Mouse (Mus musculus): ENCODE measurements around the gene Rcn2. TPM values are rescaled to one million over a fixed set of nuclear protein-coding genes. Genes with fewer than 3 reads are reported as not detected.
"Not testable (repeated sequence)": the region's sequence is repeated elsewhere in the genome, so short reads cannot be mapped to it uniquely, and the experiment has no call there.

The Rcn2 gene
- total RNA-seq (2021): 10 to 100 TPM; 26.9 to 27.9 TPM

DNA sequence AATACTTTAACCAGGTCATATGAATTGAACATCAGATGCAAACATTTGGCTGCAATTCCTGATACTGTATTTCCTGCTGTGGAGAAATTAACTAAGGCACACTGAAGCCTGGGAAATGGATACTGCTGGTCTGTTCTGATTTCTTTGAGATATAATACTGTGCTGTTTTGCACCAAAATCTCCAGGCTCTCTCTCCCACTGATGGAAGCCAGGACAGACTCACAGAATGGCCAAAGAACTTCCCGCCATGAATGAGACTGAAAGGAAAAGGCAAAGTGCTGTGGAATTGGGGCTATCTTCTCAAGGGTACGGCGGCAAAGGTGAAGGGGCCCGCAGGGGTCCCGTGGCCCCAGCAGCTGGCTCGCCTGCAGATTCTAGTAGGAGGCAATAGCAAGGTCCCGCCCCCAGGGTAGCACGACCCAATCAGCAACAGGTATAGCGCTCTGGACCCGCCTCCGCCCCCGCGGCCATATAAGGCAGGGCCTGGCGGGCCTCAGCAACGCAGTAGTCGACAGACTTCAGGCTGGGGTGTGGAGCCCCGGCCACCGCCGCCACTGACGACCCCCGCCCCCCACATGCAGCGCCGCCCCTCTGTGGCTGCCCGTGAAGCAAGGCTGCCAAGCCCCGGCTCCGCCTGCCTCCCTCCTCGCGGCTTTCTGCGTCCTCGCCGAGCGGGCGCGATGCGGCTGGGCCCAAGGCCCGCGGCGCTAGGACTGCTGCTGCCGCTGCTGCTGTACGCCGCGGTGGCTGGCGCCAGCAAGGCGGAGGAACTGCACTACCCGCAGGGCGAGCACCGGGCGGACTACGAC lies at the start of gene Rcn2:
TSS of gene Rcn2 (plus strand) at position 474 of the 809 bp plus-strand sequence.
- intact Hi-C loops (cut with DNase I): loop anchor here (5.0 kb wide), 1 partner anchor 104 kb away; the partner anchor contains the start of gene Scaper
- DNase-seq (ENCODE audit: low spot score): peak; percentile 90

DNA sequence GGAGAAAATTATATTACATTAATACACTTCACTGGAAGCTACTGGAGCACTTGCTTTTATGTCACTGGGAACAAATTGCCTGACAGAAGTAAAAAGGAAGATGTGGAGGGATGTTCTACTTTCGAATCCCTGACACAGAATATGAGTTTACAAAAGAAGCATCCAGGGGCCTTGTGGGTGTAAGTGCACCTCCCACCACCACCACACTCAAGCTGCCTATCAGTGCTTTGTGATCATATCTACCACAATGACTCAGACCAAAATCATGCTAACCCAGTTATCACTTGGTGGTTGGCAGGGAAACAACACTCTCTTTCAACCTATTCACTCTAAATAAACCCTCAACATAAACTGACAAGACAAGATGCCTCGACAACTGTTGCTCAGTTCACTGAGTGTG lies 37.0 kb upstream of the Rcn2 start:
- intact Hi-C loops (cut with DNase I); DNase-seq (ENCODE audit: low spot score): not testable (repeated sequence)

DNA sequence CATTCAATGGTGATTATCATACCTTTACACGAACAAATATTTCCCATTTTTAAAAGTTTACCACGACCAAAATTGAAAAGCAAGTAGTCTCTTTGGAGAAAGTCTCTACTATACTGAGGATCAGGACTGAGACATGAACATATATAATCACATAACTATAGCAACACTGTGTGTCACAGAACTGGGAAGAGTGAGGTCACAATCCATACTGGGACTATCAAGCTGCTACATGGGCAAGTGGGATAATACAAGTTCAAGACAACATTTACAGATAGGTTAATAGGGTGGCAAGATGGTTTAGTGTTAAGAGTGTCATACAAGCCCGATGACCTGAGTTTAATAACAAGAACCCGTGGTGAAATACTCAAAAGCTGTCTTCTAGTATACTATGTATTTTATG lies 31.2 kb upstream of the Rcn2 start, which contains the start of gene 4930563M21Rik:
TSS of gene 4930563M21Rik (minus strand) at position 101 of the 400 bp plus-strand sequence.
- DNase-seq (ENCODE audit: low spot score): no peak
- intact Hi-C loops (cut with DNase I): no loop called here

DNA sequence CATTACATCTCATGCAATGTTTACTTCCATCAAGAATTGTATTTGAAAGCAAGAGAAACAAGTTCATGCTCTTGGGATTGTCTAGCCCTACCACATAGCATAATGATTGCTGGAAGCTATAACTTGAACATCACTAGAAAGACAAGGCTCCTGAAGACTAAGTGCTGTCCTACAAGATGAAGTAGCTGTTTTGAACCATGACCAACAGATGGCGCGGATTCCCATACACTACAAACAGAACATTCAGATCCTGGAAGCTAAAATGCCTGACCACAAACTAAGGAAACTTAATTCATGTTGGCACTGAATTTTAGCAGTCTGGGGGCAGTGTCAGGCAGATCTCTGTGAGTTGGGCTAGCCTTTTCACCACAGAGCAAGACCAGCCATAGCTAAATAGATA lies 16.9 kb upstream of the Rcn2 start:
- no peak for DNase-seq (ENCODE audit: low spot score)
- intact Hi-C loops (cut with DNase I): no loop called here

DNA sequence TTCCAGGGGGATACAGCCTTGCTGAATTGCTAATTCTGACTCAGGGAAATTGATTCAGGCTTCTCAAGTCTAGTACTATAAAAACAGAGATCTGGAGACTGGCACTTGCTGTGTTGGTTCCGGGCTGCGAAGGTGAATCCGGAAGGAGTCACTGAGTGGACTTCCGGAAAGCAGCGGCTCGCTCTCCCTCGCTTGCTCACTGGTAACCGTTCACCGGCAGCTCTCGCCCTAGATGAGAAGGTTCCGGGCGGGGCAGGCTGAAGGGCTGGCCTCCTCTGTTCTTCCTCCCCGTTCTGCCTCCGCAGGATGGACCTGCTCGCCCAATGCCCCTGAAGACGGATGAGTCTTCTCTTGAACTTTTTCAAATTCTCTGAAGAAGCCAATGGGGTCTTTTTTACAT lies 14.4 kb upstream of the Rcn2 start:
- DNase-seq (ENCODE audit: low spot score): no peak
- intact Hi-C loops (cut with DNase I): no loop called here

DNA sequence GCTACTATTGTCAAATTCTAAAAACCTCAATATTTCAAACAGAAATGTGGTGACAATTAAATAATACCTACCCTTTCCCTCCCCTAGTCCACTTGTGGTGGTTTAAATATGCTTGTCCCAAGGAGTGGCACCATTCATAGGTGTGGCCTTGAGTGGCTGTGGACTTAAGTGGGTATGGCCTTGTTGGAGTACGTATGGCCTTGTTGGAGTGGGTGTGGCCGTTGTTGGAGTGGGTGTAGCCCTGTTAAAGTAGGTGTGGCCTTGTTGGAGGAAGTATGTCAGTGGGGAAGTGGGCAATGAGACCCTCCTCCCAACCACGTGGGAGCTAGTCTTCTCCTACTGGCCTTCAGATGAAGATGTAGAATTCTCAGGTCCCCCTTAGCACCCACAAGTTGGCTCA lies 9.4 kb upstream of the Rcn2 start:
- intact Hi-C loops (cut with DNase I): loop anchor here (5.0 kb wide), 1 partner anchor 80 kb away; no protein-coding TSS in a partner anchor
- DNase-seq (ENCODE audit: low spot score): no peak

DNA sequence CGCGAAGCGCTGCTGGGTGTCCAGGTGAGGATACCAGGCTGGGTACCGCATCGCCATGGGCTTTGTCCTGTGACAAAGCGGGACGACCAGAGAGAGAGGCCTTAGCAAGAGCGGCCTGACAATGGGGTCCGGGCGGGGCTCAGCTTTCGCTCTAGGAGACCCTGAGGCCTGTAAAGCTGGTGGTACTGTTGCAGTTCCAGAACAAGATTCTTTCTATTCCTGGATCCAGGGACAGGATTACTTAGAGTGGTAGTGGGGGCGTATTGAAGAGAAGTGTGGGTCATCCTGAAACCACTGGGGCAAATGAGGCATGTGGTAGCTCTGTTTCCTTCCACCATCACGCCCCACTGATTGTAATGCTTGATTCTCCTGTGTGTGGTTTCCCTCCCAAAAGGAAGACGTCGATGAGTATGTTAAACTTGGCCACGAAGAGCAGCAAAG lies 556 bp downstream of the Rcn2 start:
- DNase-seq (ENCODE audit: low spot score): no peak
- intact Hi-C loops (cut with DNase I): loop anchor here (5.0 kb wide), 1 partner anchor 105 kb away; the partner anchor contains the start of gene Scaper

DNA sequence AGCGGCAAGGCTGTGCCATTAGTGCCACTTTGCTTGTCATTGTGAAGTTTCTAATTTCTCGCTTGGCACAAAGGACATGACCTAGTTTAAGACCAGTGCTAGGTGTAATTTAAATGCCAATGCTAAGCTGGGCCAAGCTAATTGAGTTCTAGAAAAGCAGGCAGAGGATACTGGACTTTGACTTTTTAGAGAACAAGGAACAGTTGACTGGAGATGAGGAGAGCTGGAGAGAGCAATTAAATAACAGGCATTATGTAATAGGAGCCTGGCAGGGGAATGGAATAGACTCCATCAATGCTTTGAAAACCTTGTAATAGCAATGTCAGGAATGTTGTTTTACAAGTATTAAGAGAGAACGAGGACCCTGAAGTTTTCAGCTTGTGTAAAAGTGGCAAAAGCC lies 12.2 kb downstream of the Rcn2 start:
- DNase-seq (ENCODE audit: low spot score): no peak
- intact Hi-C loops (cut with DNase I): no loop called here

DNA sequence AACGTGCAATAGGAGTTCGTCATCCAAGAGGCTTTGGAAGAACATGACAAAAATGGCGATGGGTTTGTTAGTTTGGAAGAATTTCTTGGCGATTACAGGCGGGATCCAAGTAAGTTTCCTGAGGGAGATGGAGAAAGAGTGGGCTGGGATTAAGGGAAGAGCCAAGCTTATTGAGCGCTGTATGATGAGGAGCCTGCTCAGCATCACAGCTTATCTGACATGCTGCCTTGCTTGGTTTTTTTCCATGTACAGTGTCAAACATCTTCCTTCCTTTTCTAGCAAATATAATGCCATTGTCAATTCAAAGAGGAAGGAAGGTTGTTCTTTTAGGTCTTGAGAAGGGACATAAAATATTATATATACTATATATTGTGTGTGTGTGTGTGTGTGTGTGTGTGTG lies 14.5 kb downstream of the Rcn2 start:
- intact Hi-C loops (cut with DNase I): no loop called here
- DNase-seq (ENCODE audit: low spot score): no peak

DNA sequence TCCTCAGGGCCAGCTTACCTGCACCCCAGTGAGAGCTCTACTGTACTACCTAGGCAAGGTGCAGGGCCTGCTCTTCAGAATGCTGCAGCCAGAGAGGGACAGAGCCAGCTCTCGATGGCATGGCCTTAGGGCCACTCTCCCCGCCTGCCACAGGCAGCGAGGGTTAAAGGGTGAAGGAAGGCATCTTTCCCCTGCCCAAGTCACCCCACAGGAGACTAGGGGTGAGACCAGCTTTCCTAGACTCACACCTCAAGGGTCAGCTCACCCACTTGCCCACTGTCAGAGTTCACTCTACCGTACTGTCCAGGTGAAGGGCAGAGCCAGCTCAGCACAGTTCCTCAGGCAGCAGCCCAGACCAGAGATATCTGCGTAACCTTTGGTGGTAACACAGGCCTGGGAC lies 20.7 kb downstream of the Rcn2 start:
- intact Hi-C loops (cut with DNase I): no loop called here
- no peak for DNase-seq (ENCODE audit: low spot score)

DNA sequence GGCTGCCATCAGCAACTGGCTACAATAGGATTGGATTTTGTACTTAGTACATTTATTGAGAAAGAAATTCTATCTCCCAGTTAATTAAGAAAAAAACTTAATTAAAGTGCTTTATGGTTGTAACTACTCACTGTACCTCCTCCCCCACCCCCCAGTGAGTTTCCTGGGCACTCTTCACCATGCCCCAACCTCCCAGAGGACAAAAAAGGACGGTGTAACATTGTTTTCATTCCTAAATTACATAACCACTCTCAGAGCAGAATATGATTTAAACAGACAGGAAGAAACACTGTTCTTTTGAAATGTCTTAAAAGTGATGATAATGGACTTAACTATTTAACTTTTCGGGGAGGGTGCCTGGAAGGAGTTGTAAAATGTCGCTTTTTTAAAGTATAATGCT lies 23.4 kb downstream of the Rcn2 start:
- intact Hi-C loops (cut with DNase I): no loop called here
- no peak for DNase-seq (ENCODE audit: low spot score)

DNA sequence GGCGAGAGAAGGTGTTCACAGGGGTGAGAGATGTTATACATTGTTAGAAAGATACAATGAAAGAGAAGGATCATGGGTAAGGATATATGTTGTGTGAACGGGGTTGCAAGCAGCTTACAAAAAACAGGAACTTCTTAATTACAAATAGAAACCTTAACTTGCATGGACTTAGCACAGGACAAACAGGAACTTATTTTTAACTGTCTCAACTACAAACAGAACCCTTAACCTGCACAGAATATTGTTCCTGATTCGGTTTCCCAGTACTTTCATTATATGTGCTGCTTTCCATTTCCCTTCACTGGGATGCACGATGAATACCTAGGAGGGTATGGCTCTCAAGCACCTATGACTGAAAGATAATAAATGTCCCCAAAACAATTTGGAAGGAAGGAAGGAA lies 26.3 kb downstream of the Rcn2 start:
- DNase-seq (ENCODE audit: low spot score): no peak
- intact Hi-C loops (cut with DNase I): no loop called here

DNA sequence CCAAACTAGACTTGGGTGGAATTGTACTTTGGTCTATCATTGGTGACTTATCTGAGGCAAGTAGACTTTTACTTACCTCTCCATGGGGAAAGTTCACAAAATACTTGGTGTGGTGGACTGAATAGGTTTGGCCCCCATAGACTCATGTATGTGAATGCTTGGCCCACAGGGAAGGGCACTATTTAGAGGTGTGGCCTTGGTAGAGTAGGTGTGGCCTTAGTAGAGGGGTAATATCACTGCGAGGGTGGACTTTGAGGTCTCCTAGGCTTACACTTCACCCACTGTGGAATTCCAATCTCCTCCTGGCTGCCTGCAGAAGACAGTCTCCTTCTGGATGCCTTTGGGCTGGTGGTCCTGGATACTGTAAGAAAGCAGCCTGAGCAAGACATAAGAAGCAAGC lies 27.0 kb downstream of the Rcn2 start:
- intact Hi-C loops (cut with DNase I): no loop called here
- no peak for DNase-seq (ENCODE audit: low spot score)

DNA sequence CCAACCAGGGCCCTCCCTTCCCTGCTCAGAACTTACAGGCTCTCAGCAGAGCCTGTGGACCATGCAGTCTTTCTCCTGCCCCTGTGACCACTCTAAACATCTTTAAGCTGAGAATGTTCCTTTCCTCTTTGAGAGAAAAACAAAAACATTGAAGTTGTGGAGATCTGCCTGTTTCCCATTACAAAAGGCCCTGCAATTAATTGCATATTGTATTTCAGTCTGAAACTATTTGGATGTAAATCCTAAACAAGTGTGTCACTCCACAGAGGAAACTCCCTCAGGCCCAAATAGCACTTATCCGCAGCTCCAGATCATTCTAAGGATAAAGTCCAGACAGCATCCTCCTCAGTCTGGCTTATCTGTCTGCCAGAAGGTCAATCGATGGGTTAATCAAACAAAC lies 31.2 kb downstream of the Rcn2 start:
- no peak for DNase-seq (ENCODE audit: low spot score)
- intact Hi-C loops (cut with DNase I): no loop called here

DNA sequence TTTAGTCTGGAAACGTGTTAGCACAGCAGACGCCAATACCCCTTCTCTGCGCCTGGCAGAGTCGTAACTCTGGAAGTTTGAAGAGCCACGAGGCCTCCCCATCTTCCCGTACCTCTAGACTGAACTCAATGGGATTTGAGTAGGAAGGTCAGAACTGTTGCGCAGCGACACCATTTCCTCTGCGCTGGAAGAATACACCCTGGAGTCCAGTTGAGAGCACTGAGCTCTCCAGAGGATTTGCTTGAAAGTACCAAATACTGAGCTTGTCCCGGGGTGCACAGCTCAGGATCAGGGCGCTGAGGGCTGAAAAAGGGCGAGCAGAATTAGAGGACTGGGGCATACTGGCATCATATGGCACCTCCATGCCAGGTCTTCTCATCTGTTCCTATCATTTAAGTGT lies 33.2 kb downstream of the Rcn2 start:
- intact Hi-C loops (cut with DNase I): loop anchor here (2.0 kb wide), 1 partner anchor 44 kb away; no protein-coding TSS in a partner anchor
- no peak for DNase-seq (ENCODE audit: low spot score)

DNA sequence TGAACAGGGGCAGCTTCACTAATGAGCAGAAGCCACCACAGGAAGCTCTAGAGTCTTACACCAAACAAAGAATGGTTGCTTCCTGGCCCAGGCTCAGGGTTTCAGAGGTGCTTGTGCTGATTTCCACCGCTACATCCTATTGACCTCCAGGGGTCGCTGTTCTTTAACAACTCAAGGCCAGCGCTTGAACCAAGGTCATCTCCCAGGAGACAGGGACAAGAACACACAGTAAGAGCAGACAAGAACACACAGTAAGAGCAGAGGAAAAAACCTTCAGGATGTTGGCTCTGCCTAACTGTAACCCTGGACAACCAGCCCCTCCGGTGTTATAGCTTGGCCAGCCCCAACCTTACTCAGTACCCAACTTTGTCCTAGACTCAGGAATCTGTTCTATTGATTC lies 33.6 kb downstream of the Rcn2 start:
- intact Hi-C loops (cut with DNase I): loop anchor here (2.0 kb wide), 1 partner anchor 44 kb away; no protein-coding TSS in a partner anchor
- peak; percentile 53 for DNase-seq (ENCODE audit: low spot score)

DNA sequence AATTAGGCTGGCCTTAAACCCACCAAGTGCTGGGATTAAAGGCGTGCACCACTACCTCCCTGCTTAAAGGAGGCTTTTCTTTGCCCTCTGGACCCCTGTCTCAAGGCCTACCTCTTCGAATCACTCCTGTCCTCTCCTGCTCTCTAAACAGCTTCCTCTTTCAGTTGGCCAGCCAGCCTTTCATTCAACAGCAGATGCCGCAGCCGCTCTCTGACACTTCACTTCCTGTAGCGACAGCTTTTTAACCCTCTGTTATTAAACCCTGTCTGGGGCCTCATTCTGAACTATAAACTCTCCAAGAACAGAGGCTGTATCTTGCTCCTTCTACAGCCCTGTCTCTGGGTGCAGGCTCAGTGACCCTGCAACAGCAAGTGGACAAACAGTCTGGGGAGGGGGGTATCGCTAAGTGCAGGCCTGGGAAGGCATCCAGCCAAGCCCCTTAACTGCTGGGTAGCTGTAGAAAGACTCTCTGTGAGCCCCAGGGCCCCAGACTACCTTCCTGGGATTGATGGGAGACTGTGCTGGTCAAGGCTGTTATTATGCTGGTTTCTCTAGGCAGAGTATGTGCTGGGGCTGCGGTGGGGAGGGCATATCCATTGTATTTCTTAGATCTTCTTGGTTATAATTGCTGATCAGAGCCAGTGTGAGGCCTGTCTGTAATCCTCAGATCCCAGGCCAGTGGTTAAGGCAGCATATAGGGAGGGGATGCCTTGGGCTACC lies 34.4 kb downstream of the Rcn2 start:
- DNase-seq (ENCODE audit: low spot score): no peak
- intact Hi-C loops (cut with DNase I): loop anchor here (2.0 kb wide), 1 partner anchor 43 kb away; no protein-coding TSS in a partner anchor

DNA sequence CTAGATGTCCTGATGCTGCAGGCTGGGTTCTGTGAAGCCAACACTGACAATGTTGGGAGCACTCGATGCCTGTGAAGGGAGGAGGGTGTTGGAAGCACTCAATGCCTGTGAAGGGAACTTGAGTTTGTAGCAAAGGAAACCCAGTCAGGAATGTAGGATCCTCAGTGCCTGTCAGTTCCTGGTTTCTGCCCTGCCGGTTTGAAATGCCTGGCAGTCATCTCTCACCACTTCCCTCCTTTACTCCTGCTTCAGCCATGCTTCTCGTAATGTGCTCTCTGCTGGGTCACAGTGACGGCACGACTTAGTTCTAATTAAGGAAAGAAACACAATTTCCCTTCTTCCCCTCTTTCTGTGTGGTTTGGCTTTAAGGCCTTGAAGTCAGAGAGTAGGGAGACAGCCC lies 37.9 kb downstream of the Rcn2 start:
- DNase-seq (ENCODE audit: low spot score): no peak
- intact Hi-C loops (cut with DNase I): no loop called here

DNA sequence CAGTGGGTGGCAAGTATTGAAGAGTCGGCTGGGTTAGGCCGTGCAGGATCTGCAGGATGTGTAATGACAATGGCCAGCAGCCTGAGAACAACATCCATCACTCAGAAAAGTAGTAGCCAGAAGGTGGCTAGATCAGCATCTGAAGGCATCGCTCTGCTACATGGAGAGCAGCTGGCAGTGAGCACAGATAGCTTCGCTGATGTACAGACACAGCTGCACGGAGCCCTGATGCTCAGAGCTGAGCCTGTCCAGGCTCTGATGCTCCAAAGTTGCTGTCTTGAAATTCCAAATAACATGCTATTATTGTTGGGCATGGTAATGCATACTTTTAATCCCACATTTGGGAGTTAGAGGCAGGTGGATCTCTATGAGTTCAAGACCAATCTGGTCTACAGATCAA lies 44.9 kb downstream of the Rcn2 start:
- intact Hi-C loops (cut with DNase I): no loop called here
- DNase-seq (ENCODE audit: low spot score): no peak

DNA sequence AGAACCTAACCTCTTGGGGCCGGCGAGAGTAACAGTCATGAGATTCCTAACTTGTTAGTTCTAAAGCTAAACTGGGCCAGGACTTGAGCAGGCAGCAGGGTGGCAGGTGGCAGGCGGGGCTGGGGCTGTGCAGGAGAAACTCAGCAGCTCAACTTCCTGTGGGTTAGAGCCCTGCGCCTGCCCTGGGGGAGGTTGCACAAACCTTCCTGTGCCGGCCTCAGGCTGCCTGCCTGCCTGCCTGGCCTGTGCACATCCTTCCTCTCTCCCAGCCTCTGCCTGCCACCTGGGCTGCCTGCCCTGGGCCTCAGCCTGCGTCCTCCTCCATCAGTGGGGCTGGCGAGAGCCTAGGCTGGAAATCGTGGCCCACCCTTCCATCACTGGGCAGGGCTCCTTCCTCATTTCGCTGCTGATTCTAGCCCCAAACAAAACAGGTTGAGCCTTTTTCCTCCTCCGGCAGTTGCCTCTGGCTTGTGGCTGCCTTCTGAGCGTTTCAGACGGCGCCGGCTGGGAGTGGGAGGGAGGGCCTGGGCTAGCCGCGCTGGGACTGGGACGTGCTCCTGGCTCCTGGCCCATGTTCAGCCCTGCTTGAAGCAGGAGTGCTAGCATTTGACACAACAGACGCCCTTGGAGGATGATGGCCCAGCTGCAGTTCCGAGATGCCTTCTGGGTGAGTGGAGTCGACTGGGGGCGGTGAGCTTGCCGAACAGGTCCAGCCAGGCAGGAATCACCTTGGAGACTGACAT lies 48.3 kb downstream of the Rcn2 start, which contains the start of gene Pstpip1:
TSS of gene Pstpip1 (plus strand) at position 185 of the 743 bp plus-strand sequence.
- intact Hi-C loops (cut with DNase I): no loop called here
- peak; percentile 63 for DNase-seq (ENCODE audit: low spot score)
